Mouse (Mus musculus) Patski (cell line): Measurements from ENCODE around the gene Irf2bp2. TPM values are rescaled to one million over a fixed set of nuclear protein-coding genes. Genes with fewer than 3 reads are reported as not detected.

ENCODE experiments used
- ATAC-seq: fragments of 100-300 bp; one replicate; pipeline ENCODE4 v1.8.0; 2021
- CTCF ChIA-PET: fragments of 350-600 bp; sonication (Branson Sonifier 250); formaldehyde crosslinking; loops from one replicate; lab custom pipeline; 2022; ENCODE audit warnings: inconsistent platforms; lab: Charles Lee
- POLR2A ChIA-PET: fragments of 350-600 bp; sonication (Branson Sonifier 250); formaldehyde crosslinking; loops from one replicate; lab custom pipeline; 2022; ENCODE audit warnings: antibody characterized with exemption, inconsistent platforms; lab: Charles Lee
- DNase-seq: peaks from one replicate; pipeline ENCODE4 v3.0.0-alpha.2; 2011; ENCODE audit warnings: low read depth, low spot score
- H3K27me3 ChIP-seq: fragments of 371-371 bp; one replicate; pipeline ENCODE4 v1.5.1; 2021
- CTCF ChIP-seq: fragments of 100-300 bp; IDR thresholded peaks from one replicate; pipeline ENCODE4 v1.5.1; 2021
- in situ Hi-C: fragments of 300-500 bp; cut with MboI; formaldehyde crosslinking; loops from 3 replicates; pipeline ENCODE4 v1.11.1; 2018; ENCODE audit warnings: low pct_unique_long_range_greater_than_20kb, mixed read lengths
- polyA plus RNA-seq: library from polyadenylated mRNA; unstranded; gene quantifications from one replicate; pipeline ENCODE4 v1.2.3, GENCODE M21; 2021

The Irf2bp2 gene
- polyA plus RNA-seq, 1 experiment from 2014 or later = 61.2 TPM

- no peaks in the 10 kb centered on the region for H3K27me3 ChIP-seq
- DNase-seq = no peak
- POLR2A ChIA-PET = interaction anchor here (0.7 to 1.8 kb wide), 9 partner anchors 38 to 261 kb away, joined by 3 to 7 read pairs (median 5); no protein-coding TSS in a partner anchor
- CTCF ChIA-PET = interaction anchor here (1.7 kb wide), 1 partner anchor 260 kb away, joined by 3 read pairs; no protein-coding TSS in a partner anchor
- no peak for TF ChIP-seq CTCF
- in situ Hi-C loops = loop anchor here (5.0 kb wide), 2 partner anchors 92 to 333 kb away; no protein-coding TSS in a partner anchor
- no peak for ATAC-seq
These were observed 4.2 kb downstream of the Irf2bp2 start for GRCm38 (mm10) chr8:126589507-126590023.

DNA sequence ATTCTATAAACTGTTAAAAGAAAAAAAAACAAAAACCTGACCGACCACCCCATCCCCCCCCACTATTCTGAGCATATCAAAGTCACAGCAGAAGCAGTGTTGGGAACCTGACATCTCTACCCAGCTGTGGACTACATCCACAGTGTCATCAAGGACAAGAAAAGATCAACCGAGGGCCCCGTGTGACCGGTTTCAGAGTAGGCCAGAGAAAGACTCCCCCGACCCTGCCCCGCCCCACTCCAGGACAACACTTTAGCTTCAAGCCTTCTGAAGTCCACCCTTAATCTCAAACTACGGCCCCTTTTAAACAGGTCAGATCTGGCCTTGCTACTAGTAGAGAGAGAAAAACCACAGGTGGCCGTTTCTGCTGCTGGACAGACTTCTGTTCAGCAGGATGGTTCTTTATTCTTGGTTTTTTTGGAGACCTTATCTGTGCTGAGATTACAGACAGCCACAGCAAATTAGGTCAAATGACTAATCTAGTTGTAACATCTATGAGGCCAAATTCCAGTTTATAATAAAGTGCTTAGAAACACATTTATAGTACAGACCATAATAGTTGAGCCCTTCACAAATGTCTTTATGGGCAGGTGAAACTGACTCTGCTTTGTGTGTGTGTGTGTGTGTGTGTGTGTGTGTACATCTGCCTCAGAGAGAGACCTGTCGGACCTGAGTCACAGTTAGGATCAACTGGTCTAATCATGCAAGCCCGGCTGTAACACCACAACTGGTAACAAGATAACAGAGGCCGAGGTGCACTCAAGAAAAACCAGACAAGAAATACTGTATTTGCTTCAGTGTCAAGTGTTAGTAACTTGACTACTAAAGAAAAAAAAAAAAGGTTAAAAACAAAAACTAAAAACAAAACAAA is 4.9 kb downstream of the Irf2bp2 start:
- ChIA-PET CTCF (interaction anchor here (0.8 to 2.2 kb wide), 4 partner anchors 23 to 260 kb away, joined by 3 to 6 read pairs (median 4); no protein-coding TSS in a partner anchor), POLR2A (interaction anchor here (0.7 to 1.8 kb wide), 10 partner anchors 22 to 272 kb away, joined by 3 to 7 read pairs (median 4); no protein-coding TSS in a partner anchor)
- ATAC-seq = no peak
- no peak for DNase-seq
- H3K27me3 ChIP-seq = no peaks in the 10 kb centered on the region
- in situ Hi-C loops = loop anchor here (5.0 kb wide), 2 partner anchors 92 to 333 kb away; no protein-coding TSS in a partner anchor
- TF ChIP-seq CTCF = no peak

- POLR2A ChIA-PET = interaction anchor here (0.7 to 1.8 kb wide), 9 partner anchors 21 to 273 kb away, joined by 3 to 6 read pairs (median 4); no protein-coding TSS in a partner anchor
These were observed 5.8 kb downstream of the Irf2bp2 start for GRCm38 (mm10) chr8:126587836-126588503.

GRCm38 (mm10) chr8:126586599-126587577 is 6.9 kb downstream of the Irf2bp2 start:
- CTCF ChIA-PET = interaction anchor here (0.6 to 2.9 kb wide), 6 partner anchors 16 to 334 kb away, joined by 3 to 8 read pairs (median 3); no protein-coding TSS in a partner anchor
- no peaks in the 10 kb centered on the region for H3K27me3 ChIP-seq
- no peak for TF ChIP-seq CTCF
- ATAC-seq = no peak
- in situ Hi-C loops = loop anchor here (5.0 kb wide), 2 partner anchors 90 to 335 kb away; no protein-coding TSS in a partner anchor
- POLR2A ChIA-PET = interaction anchor here (0.7 to 2.1 kb wide), 6 partner anchors 20 to 371 kb away, joined by 3 to 8 read pairs (median 4); no protein-coding TSS in a partner anchor
- DNase-seq = no peak

More at GRCm38 (mm10) chr8:126587836-126588503, 5.8 kb downstream of the Irf2bp2 start:
- in situ Hi-C loops = loop anchor here (5.0 kb wide), 2 partner anchors 91 to 334 kb away; no protein-coding TSS in a partner anchor
- CTCF ChIA-PET = interaction anchor here (0.8 to 2.9 kb wide), 5 partner anchors 22 to 333 kb away, joined by 3 to 8 read pairs (median 4); no protein-coding TSS in a partner anchor
- DNase-seq (no peak), ATAC-seq (no peak)
- no peaks in the 10 kb centered on the region for H3K27me3 ChIP-seq
- TF ChIP-seq CTCF = no peak

GRCm38 (mm10) chr8:126586101-126586500 is 7.7 kb downstream of the Irf2bp2 start:
- CTCF ChIA-PET = interaction anchor here (0.8 to 2.9 kb wide), 3 partner anchors 15 to 335 kb away, joined by 3 to 8 read pairs (median 3); no protein-coding TSS in a partner anchor
- ATAC-seq = no peak
- no peak for TF ChIP-seq CTCF
- POLR2A ChIA-PET = interaction anchor here (0.7 to 2.1 kb wide), 6 partner anchors 19 to 370 kb away, joined by 3 to 8 read pairs (median 4); no protein-coding TSS in a partner anchor
- no peaks in the 10 kb centered on the region for H3K27me3 ChIP-seq
- DNase-seq = no peak
- in situ Hi-C loops = loop anchor here (5.0 kb wide), 2 partner anchors 89 to 336 kb away; no protein-coding TSS in a partner anchor

DNA sequence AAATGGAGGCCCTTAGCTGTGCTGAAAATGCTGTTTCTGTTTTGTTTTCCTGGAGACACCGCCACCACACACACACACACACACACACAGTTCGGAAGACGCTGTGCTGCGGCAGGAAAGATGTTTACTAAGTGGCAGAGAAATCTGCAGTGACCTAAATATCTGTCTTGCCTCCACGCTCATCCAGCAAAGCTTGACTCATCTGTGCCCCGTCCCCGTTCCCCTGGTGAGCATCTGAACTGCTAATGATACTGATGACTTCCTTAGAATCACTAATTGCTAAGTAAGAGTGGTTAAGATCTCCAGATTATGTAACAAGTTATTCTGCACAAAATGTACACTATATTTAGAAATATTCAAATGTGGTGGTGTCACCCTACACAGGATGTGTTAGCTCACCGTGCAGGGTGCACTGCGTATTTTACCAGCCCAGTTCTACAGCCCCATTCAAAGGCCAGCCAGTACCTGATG is 8.2 kb downstream of the Irf2bp2 start:
- no peak for DNase-seq
- ChIA-PET CTCF (interaction anchor here (1.0 to 2.9 kb wide), 2 partner anchors 267 to 335 kb away, joined by 3 to 8 read pairs; no protein-coding TSS in a partner anchor), POLR2A (interaction anchor here (0.8 to 2.1 kb wide), 3 partner anchors 19 to 86 kb away, joined by 3 to 8 read pairs (median 4); no protein-coding TSS in a partner anchor)
- H3K27me3 ChIP-seq = no peaks in the 10 kb centered on the region
- TF ChIP-seq CTCF = no peak
- ATAC-seq = no peak
- in situ Hi-C loops = loop anchor here (5.0 kb wide), 2 partner anchors 88 to 337 kb away; no protein-coding TSS in a partner anchor

DNA sequence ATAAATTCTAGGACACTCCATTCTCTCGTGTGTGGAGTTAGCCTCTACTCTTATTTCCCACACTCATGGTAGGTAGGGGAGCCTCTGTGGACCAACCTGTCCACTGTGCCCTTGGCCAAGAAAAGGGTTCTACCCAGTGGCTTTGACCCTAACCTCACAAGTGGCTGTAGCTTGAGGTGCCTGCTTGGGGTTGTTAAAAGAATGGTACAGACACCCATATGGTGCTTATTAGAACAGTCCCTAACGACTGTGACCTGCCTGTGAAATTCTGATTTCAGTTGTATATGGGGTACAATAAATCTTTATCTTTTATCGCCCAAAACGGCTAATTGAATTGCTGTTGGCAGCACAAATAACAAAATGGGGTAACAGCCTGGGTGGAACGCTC is 8.9 kb downstream of the Irf2bp2 start:
- ChIA-PET CTCF (interaction anchor here (1.0 kb wide), 1 partner anchor 268 kb away, joined by 3 read pairs; no protein-coding TSS in a partner anchor), POLR2A (interaction anchor here (0.6 to 2.4 kb wide), 2 partner anchors 18 to 81 kb away, joined by 3 to 11 read pairs; no protein-coding TSS in a partner anchor)
- DNase-seq (no peak), ATAC-seq (no peak)
- H3K27me3 ChIP-seq = no peaks in the 10 kb centered on the region
- in situ Hi-C loops = loop anchor here (5.0 kb wide), 2 partner anchors 88 to 337 kb away; no protein-coding TSS in a partner anchor
- no peak for TF ChIP-seq CTCF
